Mouse (Mus musculus): ENCODE measurements around the gene Grcc10.

Gene Grcc10

GRCm38 (mm10) chr6:124756652-124757350, 15.6 kb upstream of the Grcc10 start:
- DNase-seq = peak; percentile 89 to 90

- DNase-seq = peak; percentile 74 to 84
Observed at GRCm38 (mm10) chr6:124755831-124756595, 14.8 kb upstream of the Grcc10 start, which contains the start of the genes Gm45234 and Atn1. TSS of gene Gm45234 (minus strand) at chr6:124756021. TSS of gene Atn1 (minus strand) at chr6:124756524.

GRCm38 (mm10) chr6:124755306-124755705, 14.1 kb upstream of the Grcc10 start:
- DNase-seq = no peak

- no peak for DNase-seq
Observed at GRCm38 (mm10) chr6:124753861-124754260, 12.7 kb upstream of the Grcc10 start.

- no peak for DNase-seq
Observed at GRCm38 (mm10) chr6:124750405-124750804, 9.2 kb upstream of the Grcc10 start.

GRCm38 (mm10) chr6:124746654-124747632, 5.8 kb upstream of the Grcc10 start:
- no peak for DNase-seq

- DNase-seq = no peak
Observed at GRCm38 (mm10) chr6:124746296-124746605, 5.1 kb upstream of the Grcc10 start.

- peak; percentile 92 to 94 for DNase-seq
Observed at GRCm38 (mm10) chr6:124745490-124746295, 4.5 kb upstream of the Grcc10 start.

- no peak for DNase-seq
Observed at GRCm38 (mm10) chr6:124744755-124745321, 3.7 kb upstream of the Grcc10 start.

- no peak for DNase-seq
Observed at GRCm38 (mm10) chr6:124743647-124744046, 2.5 kb upstream of the Grcc10 start.

- DNase-seq = no peak
Observed at GRCm38 (mm10) chr6:124742839-124743514, 1.8 kb upstream of the Grcc10 start.

- no peak for DNase-seq
Observed at GRCm38 (mm10) chr6:124741842-124742241, 668 bp upstream of the Grcc10 start.

- DNase-seq = peak; percentile 62
Observed at GRCm38 (mm10) chr6:124740211-124740887, 825 bp downstream of the Grcc10 start.

GRCm38 (mm10) chr6:124739231-124739796, 1.9 kb downstream of the Grcc10 start:
- no peak for DNase-seq

GRCm38 (mm10) chr6:124738511-124739023, 2.6 kb downstream of the Grcc10 start, which contains the start of gene Ptpn6:
TSS of gene Ptpn6 (minus strand) at chr6:124738714.
- DNase-seq = peak; percentile 90 to 93

- DNase-seq = no peak
Observed at GRCm38 (mm10) chr6:124737040-124737439, 4.1 kb downstream of the Grcc10 start.

GRCm38 (mm10) chr6:124734417-124734816, 6.8 kb downstream of the Grcc10 start:
- no peak for DNase-seq

GRCm38 (mm10) chr6:124732476-124733370, 8.5 kb downstream of the Grcc10 start:
- DNase-seq = peak; percentile 71 to 83

GRCm38 (mm10) chr6:124731038-124731437, 10.1 kb downstream of the Grcc10 start:
- no peak for DNase-seq

All from lung, adult 18-20 months (tissue).